Mouse (Mus musculus) heart, postnatal 14 days (tissue): ENCODE results near the gene Nampt. TPM values are rescaled to one million over a fixed set of nuclear protein-coding genes. Genes with fewer than 3 reads are reported as not detected.
A peak's percentile ranks its signal among the peaks of the same experiment; 100 is the strongest.
"Not testable (repeated sequence)": the region's sequence is repeated elsewhere in the genome, so short reads cannot be mapped to it uniquely, and the experiment has no call there.

Source experiments
- DNase-seq, 2 experiments: peaks; one replicate each; pipeline ENCODE4 v3.0.0; 2021 to 2022
- intact Hi-C: fragments of 180-260 bp; cut with DNase I; formaldehyde crosslinking; loops from one replicate; pipeline ENCODE4 v1.15.1; 2025
- total RNA-seq, 2 experiments: library from RNA; stranded (reverse); gene quantifications; 2 replicates each; pipeline ENCODE4 v1.2.3; 2021

Gene Nampt
- total RNA-seq, 2 experiments from 2014 or later: 54.7 to 62.7 TPM

DNA sequence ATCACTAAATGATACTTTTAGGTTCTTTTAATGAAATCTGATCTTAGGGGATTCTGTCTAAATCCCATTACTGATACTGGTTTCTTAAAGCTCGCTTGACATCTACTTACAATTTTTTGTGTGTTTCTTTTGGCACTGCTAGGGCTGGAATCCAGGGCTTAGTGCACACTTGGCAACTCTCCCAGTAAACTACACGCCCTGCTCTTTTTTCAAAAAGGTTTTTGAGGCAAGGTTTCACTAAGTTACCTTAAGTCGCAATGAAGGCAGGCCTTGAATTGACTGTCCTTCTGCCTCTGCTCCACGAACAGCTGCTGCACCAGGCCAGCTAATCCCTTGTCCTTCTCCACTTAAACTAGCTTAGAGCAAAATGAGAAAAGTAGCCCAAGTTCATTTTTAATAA is 15.9 kb downstream of the Nampt start:
- intact Hi-C loops: no loop called here
- peak in 1 of 2 experiments; percentile 30 for DNase-seq

DNA sequence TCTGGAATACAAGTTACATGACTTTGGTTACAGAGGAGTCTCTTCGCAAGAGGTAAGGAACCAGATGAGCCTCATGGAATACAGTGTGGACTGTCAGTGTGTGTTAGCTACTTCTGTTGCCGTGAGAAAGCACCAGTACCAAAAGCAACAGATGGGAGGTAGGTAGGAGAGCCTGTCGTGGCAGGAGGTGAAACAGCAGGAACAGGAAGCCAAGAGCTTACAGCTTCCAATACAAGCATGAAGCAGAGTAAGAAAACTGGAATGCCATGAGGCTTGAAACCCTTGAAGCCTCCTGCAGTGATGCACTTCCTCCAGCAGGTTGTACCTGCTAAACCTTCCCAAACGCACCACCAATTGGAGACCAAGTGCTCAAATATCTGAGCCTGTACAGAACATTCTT is 19.1 kb downstream of the Nampt start:
- intact Hi-C loops: no loop called here
- DNase-seq: no peak

DNA sequence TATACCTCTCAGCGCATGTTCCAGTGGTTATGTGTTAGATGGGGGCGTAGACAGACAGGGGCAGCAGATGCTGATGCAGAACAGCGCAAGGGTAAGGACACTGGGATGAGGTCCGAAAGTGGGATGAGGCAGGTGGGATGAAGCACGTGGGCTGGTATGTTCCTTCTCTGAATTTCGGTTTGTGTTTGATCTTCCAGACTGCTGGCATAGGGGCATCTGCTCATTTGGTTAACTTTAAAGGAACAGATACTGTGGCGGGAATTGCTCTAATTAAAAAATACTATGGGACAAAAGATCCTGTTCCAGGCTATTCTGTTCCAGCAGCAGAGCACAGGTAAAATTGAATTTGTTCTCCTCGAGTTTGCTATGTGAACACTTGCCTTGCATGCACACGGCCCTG is 19.6 kb downstream of the Nampt start:
- intact Hi-C loops: no loop called here
- no peak for DNase-seq

DNA sequence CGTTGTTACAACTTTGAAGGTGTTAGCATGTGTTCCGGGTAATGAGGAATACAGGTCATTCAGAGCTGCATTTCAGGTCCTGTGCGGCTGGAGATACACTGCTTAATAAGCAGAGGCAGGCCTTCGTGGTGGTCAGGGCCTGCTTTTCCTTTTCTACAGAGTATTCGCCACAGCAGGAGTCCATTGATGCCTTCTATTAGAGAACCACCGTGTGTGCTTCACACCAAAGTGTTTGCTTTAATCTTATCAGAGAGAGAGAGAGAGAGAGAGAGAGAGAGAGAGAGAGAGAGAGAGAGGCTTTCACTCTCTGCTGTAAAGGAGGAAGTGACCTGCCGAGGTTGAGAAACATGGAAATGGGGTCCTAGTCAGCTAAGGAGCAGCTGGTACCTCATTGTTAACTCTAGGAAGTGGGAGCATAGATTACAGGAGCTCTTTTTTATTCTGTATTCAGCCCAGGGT is 22.1 kb downstream of the Nampt start:
- intact Hi-C loops: no loop called here

DNA sequence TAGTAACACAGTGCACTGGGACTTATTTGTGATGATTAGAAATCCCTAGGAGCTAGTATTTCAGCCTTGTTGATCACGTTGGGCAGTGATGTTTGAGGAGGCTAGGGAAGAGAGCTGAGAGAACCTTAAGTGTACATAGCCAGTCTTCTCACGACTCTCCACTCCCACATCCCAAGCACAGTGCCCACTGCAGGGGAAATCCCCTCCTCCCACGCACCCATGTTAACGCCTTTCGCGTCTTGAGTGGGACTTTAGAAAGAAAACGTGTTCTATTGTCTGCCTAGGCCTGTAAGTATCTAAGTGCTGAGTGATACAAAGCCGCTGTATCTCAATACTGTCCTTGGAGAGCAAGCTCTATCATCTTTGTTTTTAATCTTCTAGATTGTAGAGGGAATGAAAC is 27.0 kb downstream of the Nampt start:
- intact Hi-C loops: no loop called here
- DNase-seq: no peak

More for the DNA sequence above, 22.1 kb downstream of the Nampt start:
- no peak for DNase-seq

DNA sequence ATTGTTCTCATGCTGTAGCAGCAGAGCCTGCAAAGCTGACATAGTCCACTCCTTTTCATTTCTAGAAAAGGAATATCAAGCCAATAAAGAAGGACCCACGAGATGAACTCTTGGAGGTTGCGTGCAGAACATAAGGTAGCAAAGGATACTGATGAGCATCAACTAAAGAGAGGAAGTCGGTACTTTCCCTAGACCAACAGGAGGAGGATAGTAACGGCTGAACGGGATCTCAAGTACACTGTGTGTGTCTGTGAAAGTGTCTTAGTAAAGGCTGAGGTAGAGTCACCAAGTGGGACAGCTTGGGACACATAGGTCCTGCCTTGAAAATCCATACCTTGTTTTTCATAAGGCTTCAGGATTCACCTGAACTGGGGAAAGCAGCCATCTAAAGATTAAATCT is 34.4 kb downstream of the Nampt start:
- DNase-seq: no peak
- intact Hi-C loops: no loop called here

DNA sequence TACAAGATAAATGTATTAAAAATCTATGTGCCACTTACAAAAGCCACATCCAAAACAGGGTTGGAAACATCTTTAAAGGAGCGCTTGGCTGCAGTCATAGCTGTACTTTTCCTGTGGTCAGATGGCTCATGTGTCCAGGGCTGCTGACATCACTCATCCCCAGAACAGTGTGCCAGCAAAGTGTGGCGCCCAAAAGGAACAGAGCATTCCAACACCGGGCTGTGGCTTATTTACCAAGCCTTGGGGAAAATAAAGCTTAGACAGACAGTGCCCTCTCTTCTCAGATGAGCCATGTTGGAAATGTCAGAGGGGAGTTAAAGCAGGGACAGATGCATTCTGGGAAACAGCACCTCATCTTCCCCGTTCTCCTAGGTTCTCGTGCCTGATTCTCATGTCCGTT is 35.5 kb downstream of the Nampt start:
- intact Hi-C loops: loop anchor here (5.0 kb wide), 1 partner anchor 33 kb away; no protein-coding TSS in a partner anchor
- peak; percentile 23 to 37 for DNase-seq

DNA sequence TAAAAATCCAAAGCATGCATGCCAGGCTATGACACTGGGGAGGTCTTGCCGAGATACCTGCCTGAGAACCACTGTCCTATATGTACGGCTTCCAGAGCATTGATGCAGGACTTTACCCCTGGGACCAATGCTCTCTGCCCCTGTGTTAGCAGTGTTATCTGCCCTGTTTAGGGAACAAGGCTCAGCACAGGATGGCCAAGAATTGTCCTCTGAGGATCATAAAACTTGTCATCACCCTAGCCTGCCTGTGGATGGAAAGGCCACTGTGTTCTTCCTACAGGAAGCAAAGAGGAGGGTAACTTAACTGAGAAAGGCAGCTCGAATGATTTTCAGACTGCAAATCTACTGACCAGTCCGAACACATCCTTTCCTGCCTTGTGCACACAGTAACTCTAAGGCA is 36.1 kb downstream of the Nampt start:
- intact Hi-C loops: loop anchor here (5.0 kb wide), 1 partner anchor 33 kb away; no protein-coding TSS in a partner anchor
- DNase-seq: peak in 1 of 2 experiments; percentile 26

- intact Hi-C loops: loop anchor here (5.0 kb wide), 1 partner anchor 35 kb away; no protein-coding TSS in a partner anchor
- peak; percentile 34 to 47 for DNase-seq
These were observed 37.6 kb downstream of the Nampt start for GRCm38 (mm10) chr12:32856707-32857511.

DNA sequence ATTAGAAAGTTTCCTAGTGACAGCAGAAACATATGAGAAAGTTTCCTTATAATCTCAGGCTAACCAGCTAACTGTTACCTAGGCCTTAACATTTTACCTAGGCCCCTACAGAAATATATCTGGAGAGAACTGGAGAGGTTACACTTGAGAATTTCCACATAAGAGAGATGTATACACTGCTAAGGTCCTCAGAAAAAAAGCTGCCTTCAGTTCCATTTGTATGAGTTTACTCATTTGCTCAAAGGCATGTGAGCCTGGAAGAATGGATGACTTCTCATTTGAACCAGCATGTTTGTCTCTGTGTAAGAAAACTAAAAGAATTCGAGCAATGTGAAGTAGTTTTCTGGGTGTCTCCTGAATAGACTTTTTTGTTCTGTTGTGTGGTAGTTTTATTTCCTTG is 39.1 kb downstream of the Nampt start:
- intact Hi-C loops: loop anchor here (5.0 kb wide), 1 partner anchor 36 kb away; no protein-coding TSS in a partner anchor
- no peak for DNase-seq

- no peak for DNase-seq
- intact Hi-C loops: no loop called here
These were observed 41.5 kb downstream of the Nampt start for GRCm38 (mm10) chr12:32860820-32861219.

DNA sequence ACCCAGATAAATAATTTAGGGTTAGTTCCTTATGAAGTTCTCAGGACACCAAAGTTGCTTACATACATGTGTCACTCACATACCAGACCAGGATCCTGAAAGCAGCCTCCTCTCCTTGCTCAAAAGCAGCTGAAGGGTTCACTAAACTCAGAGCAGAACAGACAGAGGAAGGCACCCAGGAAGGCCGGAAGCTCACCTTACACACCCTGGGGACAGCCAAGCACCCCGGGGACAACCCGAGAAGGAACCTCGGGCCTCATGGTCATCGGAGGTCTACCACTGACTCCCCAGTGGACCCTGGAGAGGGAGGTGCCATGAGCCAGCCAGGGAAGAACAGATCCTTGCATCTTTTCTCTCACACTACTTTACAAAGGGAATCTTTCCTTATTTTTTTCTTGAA is 51.5 kb downstream of the Nampt start:
- intact Hi-C loops: no loop called here

GRCm38 (mm10) chr12:32877500-32877899 is 58.2 kb downstream of the Nampt start:
- intact Hi-C loops: no loop called here
- no peak for DNase-seq

More for the DNA sequence above, 51.5 kb downstream of the Nampt start:
- DNase-seq: no peak

DNA sequence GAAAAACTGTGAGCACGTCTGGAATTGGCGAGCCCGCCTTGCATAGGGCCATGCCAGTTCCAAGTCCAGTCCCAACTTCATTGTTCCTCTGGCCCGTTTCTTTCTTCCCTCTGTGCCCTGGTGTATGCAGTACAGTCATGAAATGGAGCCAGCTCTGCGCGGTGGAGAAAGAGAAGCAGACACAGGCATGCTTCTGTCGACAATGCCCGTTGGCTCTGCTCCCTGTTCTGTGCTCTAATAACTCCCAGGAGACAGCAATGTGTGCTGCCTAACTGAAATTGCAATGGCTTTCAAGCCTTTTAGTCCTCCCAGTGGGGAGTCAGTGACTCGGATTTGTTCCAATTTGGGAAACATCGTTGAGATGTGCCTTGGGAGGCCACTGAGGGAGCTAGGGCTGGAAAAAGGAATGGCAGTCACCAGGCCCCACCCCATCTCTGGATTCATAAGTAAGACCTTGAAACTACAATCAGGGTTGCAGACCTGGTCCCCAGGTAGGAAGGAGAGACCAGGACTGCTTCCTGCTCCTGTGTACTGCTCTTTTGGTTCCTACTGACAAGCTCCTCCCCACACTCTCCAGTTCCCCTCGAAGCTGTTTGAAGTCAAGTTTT is 58.7 kb downstream of the Nampt start:
- DNase-seq: peak in 1 of 2 experiments; percentile 30
- intact Hi-C loops: no loop called here

- no peak for DNase-seq
- intact Hi-C loops: no loop called here
These were observed 60.0 kb downstream of the Nampt start for GRCm38 (mm10) chr12:32879371-32879770.

DNA sequence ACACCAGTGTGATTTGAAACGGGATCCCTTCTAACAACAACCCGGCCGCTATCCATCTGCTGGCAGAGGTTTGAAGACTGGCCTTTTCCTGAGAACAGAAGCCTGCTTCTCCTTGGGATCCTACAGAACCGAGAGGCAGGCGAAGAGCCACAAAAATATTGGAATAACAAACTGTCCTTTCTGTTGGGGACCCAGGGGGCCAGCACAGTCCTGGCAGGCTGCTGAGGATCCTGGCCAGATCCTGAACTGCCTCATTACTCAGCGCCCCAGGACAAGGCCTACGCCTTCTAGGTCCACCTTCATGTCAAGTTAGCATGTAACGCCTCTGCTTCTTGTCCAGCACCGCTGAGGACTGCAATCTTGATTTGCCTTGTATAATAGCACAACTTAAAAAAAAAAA is 65.0 kb downstream of the Nampt start:
- intact Hi-C loops: no loop called here
- DNase-seq: peak; percentile 63 to 75

- intact Hi-C loops: no loop called here
- peak in 1 of 2 experiments; percentile 22 for DNase-seq
These were observed 65.7 kb downstream of the Nampt start for GRCm38 (mm10) chr12:32885041-32885440.

GRCm38 (mm10) chr12:32886353-32886752 is 67.0 kb downstream of the Nampt start:
- intact Hi-C loops: no loop called here
- DNase-seq: no peak

GRCm38 (mm10) chr12:32888226-32888625 is 68.9 kb downstream of the Nampt start:
- intact Hi-C loops: no loop called here
- no peak for DNase-seq

GRCm38 (mm10) chr12:32889846-32890245 is 70.5 kb downstream of the Nampt start:
- intact Hi-C loops: no loop called here
- DNase-seq: no peak

DNA sequence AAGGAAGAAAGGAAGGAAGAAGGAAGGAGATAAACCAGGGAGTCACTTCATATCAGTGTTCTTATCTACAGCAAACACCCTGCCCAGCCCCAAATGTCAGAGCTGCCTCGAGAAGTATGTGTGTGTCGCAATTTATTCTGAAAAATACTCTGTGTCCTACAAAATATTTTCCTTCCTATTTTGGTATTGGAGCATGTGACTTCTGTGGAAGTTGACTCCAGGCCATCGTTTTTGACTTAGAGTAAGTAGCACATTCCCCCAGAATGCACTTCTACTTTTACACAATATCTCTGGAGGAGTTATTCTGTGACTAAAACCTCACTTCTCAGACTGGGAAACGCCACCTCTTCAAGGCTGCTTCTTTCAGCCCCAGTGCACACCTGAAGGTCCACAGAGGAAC is 71.1 kb downstream of the Nampt start:
- intact Hi-C loops: no loop called here
- DNase-seq: peak in 1 of 2 experiments; percentile 17

- DNase-seq, intact Hi-C loops: not testable (repeated sequence)
These were observed 71.9 kb downstream of the Nampt start for GRCm38 (mm10) chr12:32891271-32891670.
